Mouse (Mus musculus) heart, adult 11 months (tissue): Measurements from ENCODE around the gene Fzd1.

Experiments
- DNase-seq: peaks from one replicate; pipeline ENCODE4 v3.0.0; 2022

The Fzd1 gene

GRCm38 (mm10) chr5:4757902-4758301 is at the start of gene Fzd1:
TSS of gene Fzd1 (minus strand) at chr5:4758035.
- DNase-seq = peak; percentile 100

DNA sequence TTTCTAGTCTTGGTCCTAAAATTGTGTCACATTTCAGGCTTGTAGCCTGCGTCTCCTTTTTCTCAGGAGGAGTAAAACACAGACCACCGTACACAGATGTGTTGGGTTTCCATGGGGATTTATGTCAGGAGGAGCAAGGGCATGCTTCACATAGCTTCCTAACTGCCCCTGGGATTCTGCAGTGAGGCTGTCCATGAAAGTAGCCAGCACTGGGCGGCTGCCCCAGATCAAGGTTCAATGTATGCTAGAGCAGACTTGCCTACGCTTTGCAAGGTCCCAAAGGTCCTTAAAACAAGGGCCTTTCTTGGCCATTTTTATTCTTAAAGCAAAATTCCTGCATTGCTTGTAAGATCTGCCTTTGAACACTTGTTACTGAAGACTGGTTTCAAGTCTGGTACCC is 47.4 kb upstream of the Fzd1 start:
- DNase-seq = peak; percentile 68

GRCm38 (mm10) chr5:4803708-4804107 is 45.9 kb upstream of the Fzd1 start:
- no peak for DNase-seq

DNA sequence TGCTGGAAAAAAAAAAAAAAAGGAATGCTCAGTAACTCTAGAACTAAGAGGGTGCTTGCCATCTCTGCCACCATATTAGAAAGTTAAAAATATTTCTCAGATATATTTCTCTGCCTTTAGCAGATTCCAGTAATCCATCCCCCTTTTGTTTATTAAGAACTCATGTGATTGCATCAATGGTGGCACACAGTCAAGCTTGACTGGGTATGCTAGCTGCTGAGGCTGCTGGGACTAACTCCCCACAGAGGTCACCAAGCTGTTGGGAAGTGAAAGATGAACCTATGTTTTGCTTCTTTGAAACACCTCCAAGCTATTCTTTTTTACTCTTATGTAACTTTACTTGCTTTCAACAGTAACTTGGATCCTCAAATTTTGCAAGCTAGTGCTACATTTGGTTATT is 44.1 kb upstream of the Fzd1 start:
- DNase-seq = peak; percentile 67

DNA sequence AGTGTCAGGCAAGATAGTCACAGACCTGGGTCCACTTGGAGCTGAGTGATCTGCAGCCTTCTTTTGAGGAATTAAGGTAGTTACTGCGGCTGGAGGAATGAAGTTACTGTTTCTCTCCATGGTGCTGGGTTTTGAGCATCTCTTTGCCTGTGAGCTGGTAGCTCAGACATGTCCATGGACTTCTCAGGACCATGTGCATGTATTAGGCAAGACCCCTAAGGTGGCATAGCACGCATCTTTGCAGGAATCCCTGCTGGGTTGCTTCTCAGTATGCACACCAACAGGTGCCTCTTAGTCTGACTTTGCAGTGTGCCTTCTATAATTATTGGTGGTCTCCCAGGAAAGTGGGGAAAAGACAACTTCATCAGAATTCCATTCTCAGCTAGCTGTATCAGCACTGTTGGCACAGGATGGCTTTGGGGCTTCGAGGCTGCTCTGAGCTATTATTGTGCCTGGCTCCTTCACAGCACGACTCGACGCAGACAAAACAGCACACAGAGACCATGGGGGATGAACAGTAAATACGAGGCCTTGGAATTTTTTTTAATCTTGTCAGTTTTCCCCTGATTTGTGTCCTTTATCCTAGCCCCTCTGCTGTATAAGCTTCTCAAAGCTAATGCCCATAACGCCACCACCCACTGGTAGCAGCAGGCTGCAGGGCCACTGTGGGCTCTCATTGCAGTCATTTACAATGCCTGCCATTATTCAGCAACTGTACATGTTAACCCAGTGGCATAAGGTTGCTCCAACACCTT is 43.4 kb upstream of the Fzd1 start:
- DNase-seq = peak; percentile 55

DNA sequence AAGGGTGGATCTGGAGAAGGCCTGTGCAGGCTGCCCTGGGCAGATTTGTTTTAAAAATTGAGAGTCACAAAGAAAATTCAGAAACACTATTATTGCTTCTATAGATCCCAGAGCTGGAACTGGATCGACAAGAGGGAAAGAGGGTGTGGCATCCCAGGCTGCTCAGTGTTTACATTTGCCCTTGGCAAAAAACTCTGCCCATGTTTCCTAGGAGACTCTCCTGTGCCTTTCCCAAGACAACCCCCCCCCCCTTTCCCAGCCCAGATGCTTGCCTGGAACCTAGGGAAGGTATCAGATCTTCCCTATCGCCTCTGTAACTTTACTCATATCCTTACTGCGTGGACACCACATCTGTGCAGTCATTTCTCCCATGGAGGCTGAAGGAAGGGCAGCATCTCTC is 33.4 kb upstream of the Fzd1 start:
- no peak for DNase-seq

- DNase-seq = peak; percentile 57
Measured at GRCm38 (mm10) chr5:4790265-4790664, 32.4 kb upstream of the Fzd1 start.

DNA sequence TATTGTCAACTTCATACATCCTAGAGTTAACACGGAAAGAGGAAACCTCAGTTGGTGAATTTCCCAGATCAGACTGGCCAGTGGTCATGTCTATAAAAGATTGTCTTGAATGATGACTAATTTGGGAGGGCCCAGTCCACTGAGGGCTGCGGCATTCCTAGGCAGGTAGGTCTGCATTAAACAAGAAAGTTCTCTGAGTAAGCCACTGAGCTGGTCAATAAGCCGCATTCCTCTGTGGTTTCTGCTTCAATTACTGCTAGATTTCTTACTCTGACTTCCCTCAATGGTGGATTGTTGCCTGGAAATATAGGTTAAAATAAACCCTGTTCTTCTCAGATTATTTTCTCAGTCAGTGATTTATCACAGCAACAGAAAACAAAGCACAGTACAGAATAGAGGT is 30.6 kb upstream of the Fzd1 start:
- DNase-seq = no peak

GRCm38 (mm10) chr5:4786816-4787215 is 29.0 kb upstream of the Fzd1 start:
- no peak for DNase-seq

DNA sequence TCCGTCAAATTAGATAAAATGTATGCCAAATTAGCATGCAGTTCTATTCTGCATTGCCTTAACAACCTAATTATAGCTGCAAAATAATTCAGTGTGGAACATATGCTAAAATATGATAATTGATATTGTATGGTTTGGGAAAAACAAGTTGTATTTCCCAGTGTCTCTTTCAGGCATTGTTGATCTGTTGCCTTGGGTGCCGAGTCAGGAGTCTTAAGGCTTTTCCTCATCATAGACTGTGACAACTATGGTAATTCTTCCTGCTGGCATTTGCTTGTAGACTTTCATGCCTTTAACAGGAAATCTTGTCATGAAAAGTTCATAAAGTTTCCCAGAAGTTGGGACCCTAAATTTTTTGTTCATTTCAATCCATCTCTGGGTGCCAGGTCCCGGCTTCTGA is 20.4 kb upstream of the Fzd1 start:
- DNase-seq = no peak

- DNase-seq = peak; percentile 54
Measured at GRCm38 (mm10) chr5:4776495-4776894, 18.7 kb upstream of the Fzd1 start.

DNA sequence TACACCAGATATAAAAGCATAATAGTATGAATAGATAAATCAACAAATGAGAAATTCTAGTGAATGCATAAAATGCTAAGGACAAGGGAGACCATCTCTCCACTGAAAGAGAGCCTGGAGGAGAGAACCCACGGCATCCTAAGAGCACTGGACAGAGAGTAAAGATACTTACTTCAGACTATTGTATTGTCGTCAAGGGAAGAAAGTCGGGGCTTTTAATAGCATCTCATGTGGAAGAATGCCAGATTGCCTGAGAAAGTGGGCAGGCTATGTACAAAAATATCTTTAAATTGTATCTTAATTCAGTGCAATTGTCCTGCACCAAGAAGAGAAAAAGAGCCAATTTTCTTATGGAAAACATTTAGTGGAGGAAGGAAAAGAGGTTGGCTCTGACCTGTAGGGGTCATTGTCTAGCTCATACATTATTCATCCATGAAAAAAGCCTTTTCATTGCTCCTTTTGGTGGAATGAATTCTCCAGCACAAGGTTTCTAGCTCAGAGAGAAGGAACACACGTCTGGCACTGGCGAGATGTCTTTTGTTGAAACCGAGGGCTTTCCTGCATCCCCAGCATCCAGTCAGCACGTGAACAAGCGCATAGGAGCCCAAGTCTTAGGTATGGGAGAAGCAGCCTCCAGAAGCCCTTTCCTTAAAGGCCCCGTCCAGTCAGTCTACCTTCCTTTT is 15.4 kb upstream of the Fzd1 start:
- DNase-seq = peak; percentile 61

- peak; percentile 53 for DNase-seq
Measured at GRCm38 (mm10) chr5:4770609-4771008, 12.8 kb upstream of the Fzd1 start.

DNA sequence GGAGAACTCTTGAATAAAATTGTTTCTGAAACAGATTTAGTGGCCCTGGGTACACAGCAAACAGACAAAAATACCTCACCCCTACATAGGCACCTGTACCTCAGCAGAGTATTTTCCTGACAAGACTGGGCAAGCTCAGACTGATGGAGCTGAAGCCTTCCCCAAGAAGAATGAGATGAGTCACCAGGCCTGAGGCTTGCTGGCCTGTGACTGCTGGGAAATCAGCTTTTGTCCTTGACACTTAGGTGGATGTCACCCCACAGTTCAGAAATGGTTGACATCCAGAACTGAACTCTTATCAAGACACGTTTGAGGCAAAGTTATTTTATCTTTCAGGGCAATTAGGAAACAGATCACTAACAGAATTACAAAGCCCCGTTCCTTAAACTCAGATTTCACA is 10.1 kb upstream of the Fzd1 start:
- DNase-seq = peak; percentile 71

GRCm38 (mm10) chr5:4766719-4767118 is 8.9 kb upstream of the Fzd1 start:
- DNase-seq = peak; percentile 30

DNA sequence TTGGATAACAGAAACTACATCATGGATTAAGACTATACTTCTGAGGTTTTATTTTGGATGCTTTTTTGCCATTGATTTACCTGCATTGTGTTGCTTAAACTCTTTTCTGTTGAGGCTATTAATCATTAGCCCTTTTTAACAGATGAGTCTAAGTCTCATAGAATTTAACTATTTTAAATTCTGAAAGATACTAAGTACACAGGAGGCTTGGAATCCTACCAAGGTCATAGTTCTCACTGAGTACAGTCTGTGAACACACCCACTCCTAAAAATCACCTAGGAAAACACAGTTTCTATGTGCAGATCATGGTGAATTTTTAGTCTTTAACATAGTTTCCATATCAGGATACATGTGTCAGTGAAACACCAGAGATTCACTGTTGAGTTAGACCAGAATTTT is 4.1 kb upstream of the Fzd1 start:
- DNase-seq = no peak

- DNase-seq = no peak
Measured at GRCm38 (mm10) chr5:4758331-4759080, 671 bp upstream of the Fzd1 start.

- peak; percentile 96 for DNase-seq
Measured at GRCm38 (mm10) chr5:4756871-4757711, 744 bp downstream of the Fzd1 start.

DNA sequence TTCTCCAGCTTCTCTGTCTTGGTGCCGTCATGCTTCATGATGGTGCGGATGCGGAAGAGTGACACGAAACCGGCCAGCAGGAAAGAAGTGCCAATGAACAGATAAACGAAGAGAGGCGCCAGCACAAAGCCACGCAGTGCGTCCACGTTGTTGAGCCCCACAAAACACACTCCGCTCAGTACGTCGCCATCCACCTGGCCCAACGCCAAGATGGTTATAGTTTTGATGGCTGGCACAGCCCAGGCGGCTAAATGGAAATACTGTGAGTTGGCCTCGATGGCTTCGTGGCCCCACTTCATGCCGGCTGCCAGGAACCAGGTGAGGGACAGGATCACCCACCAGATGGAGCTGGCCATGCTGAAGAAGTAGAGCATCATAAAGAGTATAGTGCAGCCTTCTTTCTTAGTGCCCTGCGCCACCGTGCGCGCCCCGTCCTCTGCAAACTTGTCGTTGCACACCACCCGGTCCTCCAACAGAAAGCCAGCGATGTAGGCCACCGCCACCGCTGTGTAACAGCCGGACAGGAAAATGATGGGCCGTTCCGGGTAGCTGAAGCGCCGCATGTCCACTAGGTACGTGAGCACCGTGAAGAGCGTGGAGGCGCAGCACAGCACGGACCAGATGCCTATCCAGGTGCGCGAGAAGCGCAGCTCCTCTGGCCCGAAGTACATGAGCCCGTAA is 1.7 kb downstream of the Fzd1 start:
- peak; percentile 93 for DNase-seq

DNA sequence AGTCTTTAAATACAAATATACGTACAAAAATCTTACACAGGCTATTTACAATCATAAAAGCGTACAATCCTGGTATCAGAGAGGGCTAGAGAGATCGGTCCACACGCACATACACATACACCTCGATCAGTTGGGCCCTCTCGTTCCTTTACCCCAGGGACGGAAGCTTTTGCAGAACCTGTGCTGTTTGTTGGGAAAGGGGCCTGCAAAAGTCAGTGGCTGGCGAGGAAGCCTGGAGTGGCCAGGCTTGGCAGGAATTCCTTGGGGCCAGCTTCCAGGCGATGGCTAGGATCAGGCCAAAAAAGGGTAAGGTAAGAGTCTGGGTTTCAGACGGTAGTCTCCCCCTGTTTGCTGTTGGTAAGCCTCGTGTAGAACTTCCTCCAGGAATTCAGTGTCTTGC is 2.5 kb downstream of the Fzd1 start:
- DNase-seq = no peak

DNA sequence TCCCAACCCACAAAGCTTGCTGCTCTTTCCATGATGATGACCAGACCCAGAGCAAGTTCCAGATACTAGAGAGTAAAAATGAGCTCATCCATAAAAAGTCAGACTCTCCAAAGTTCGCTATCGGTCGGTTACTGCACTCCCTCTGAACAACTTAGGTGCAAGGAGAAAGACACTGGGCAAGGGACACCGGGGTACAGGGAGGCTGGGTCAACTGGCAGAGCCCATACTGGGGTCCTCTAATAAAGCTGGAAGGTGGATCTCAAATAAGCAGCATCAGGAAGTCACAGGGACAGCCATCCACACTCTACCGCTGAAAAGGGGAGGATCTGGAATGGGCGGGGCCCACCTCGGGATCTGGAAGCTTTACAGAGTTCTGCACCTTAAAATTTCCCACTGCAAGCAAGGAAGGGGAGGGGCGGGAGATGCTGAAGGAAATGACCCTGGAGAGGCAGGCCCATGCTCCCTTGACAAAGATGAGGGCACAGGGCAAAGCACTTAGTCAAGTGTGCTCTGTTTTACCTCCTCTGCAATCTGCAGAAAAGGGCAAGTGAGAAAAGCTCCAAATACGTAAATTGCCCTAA is 3.0 kb downstream of the Fzd1 start:
- peak; percentile 84 for DNase-seq

- DNase-seq = no peak
Measured at GRCm38 (mm10) chr5:4753161-4753560, 4.7 kb downstream of the Fzd1 start.
